Mouse (Mus musculus): ENCODE results near the gene Rps11.
"Not testable (repeated sequence)": the region's sequence is repeated elsewhere in the genome, so short reads cannot be mapped to it uniquely, and the experiment has no call there.

The Rps11 gene

GRCm38 (mm10) chr7:45154096-45154992 lies 30.1 kb upstream of the Rps11 start, which contains the start of the genes Pih1d1 and Aldh16a1:
Pih1d1 (plus strand) TSS chr7:45154303.
Aldh16a1 (minus strand) TSS chr7:45154584.
- DNase-seq (ENCODE audit: low spot score in 2 of 2), result peak; percentile 97 to 99

GRCm38 (mm10) chr7:45153586-45153985 lies 29.3 kb upstream of the Rps11 start:
- no peak for DNase-seq (ENCODE audit: low spot score in 2 of 2)

- DNase-seq (ENCODE audit: low spot score in 2 of 2), result not testable (repeated sequence)
Measured at GRCm38 (mm10) chr7:45153052-45153451, 28.8 kb upstream of the Rps11 start.

- no peak for DNase-seq (ENCODE audit: low spot score in 2 of 2)
Measured at GRCm38 (mm10) chr7:45151303-45151702, 27.1 kb upstream of the Rps11 start.

- DNase-seq (ENCODE audit: low spot score in 2 of 2), result no peak
Measured at GRCm38 (mm10) chr7:45150321-45150720, 26.1 kb upstream of the Rps11 start.

- no peak for DNase-seq (ENCODE audit: low spot score in 2 of 2)
Measured at GRCm38 (mm10) chr7:45149545-45149944, 25.3 kb upstream of the Rps11 start.

GRCm38 (mm10) chr7:45148534-45149098 lies 24.4 kb upstream of the Rps11 start:
- DNase-seq (ENCODE audit: low spot score in 2 of 2), result no peak

- no peak for DNase-seq (ENCODE audit: low spot score in 2 of 2)
Measured at GRCm38 (mm10) chr7:45147899-45148298, 23.7 kb upstream of the Rps11 start.

GRCm38 (mm10) chr7:45147267-45147666 lies 23.0 kb upstream of the Rps11 start:
- DNase-seq (ENCODE audit: low spot score in 2 of 2), result no peak

GRCm38 (mm10) chr7:45145460-45145859 lies 21.2 kb upstream of the Rps11 start:
- peak in 1 of 2 experiments; percentile 13 for DNase-seq (ENCODE audit: low spot score in 2 of 2)

- DNase-seq (ENCODE audit: low spot score in 2 of 2), result no peak
Measured at GRCm38 (mm10) chr7:45144368-45145174, 20.3 kb upstream of the Rps11 start.

- DNase-seq (ENCODE audit: low spot score in 2 of 2), result no peak
Measured at GRCm38 (mm10) chr7:45141914-45142313, 17.7 kb upstream of the Rps11 start.

- DNase-seq (ENCODE audit: low spot score in 2 of 2), result no peak
Measured at GRCm38 (mm10) chr7:45141319-45141718, 17.1 kb upstream of the Rps11 start.

GRCm38 (mm10) chr7:45139904-45140723 lies 15.9 kb upstream of the Rps11 start:
- no peak for DNase-seq (ENCODE audit: low spot score in 2 of 2)

- no peak for DNase-seq (ENCODE audit: low spot score in 2 of 2)
Measured at GRCm38 (mm10) chr7:45138403-45138802, 14.2 kb upstream of the Rps11 start.

- DNase-seq (ENCODE audit: low spot score in 2 of 2), result no peak
Measured at GRCm38 (mm10) chr7:45137171-45138006, 13.2 kb upstream of the Rps11 start.

GRCm38 (mm10) chr7:45135993-45136567 lies 11.8 kb upstream of the Rps11 start, which contains the start of the genes Gm45713 and Flt3l:
Gm45713 (minus strand) TSS chr7:45136231.
Flt3l (minus strand) TSS chr7:45136432.
- DNase-seq (ENCODE audit: low spot score in 2 of 2), result peak; percentile 91 to 94

- DNase-seq (ENCODE audit: low spot score in 2 of 2), result no peak
Measured at GRCm38 (mm10) chr7:45135370-45135769, 11.1 kb upstream of the Rps11 start.

- DNase-seq (ENCODE audit: low spot score in 2 of 2), result peak; percentile 54 to 80
Measured at GRCm38 (mm10) chr7:45134544-45135026, 10.3 kb upstream of the Rps11 start.

Measured in spleen, postnatal 10 days (tissue).